Mouse (Mus musculus): ENCODE results near the gene Orc3.

The Orc3 gene

GRCm38 (mm10) chr4:34582476-34582875 is 32.3 kb downstream of the Orc3 start:
- no peak for DNase-seq (ENCODE audit: low read depth, low spot score)

GRCm38 (mm10) chr4:34581990-34582389 is 32.8 kb downstream of the Orc3 start:
- DNase-seq (ENCODE audit: low read depth, low spot score) = no peak

- peak; percentile 10 for DNase-seq (ENCODE audit: low read depth, low spot score)
Measured at GRCm38 (mm10) chr4:34581489-34581888, 33.3 kb downstream of the Orc3 start.

GRCm38 (mm10) chr4:34579215-34579614 is 35.5 kb downstream of the Orc3 start:
- DNase-seq (ENCODE audit: low read depth, low spot score) = no peak

- peak; percentile 19 for DNase-seq (ENCODE audit: low read depth, low spot score)
Measured at GRCm38 (mm10) chr4:34577028-34577427, 37.7 kb downstream of the Orc3 start.

GRCm38 (mm10) chr4:34572876-34573275 is 41.9 kb downstream of the Orc3 start:
- DNase-seq (ENCODE audit: low read depth, low spot score) = no peak

- peak; percentile 25 for DNase-seq (ENCODE audit: low read depth, low spot score)
Measured at GRCm38 (mm10) chr4:34566226-34566625, 48.5 kb downstream of the Orc3 start.

GRCm38 (mm10) chr4:34560971-34561370 is 53.8 kb downstream of the Orc3 start:
- DNase-seq (ENCODE audit: low read depth, low spot score) = peak; percentile 79

- DNase-seq (ENCODE audit: low read depth, low spot score) = no peak
Measured at GRCm38 (mm10) chr4:34556183-34556582, 58.6 kb downstream of the Orc3 start.

DNA sequence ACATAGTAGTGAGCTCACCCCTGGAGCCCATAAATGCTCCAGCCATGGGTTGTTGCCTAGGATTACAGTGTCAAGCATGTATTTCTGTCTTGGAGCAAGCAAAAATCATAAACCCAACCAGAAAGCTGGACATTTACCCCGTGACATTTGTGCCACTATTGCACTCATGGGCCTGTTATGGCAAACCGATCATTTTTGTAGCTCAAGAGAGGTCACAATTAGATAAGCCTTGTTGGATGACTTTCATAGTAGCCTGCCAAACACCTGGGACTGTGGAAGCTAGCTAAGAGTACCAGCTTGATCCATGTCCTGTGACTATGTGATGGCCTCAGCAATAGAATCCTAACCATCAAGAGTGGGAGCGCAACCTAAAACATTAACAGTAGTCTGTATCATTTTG is 59.1 kb downstream of the Orc3 start:
- DNase-seq (ENCODE audit: low read depth, low spot score) = no peak

- DNase-seq (ENCODE audit: low read depth, low spot score) = no peak
Measured at GRCm38 (mm10) chr4:34554596-34554995, 60.1 kb downstream of the Orc3 start.

DNA sequence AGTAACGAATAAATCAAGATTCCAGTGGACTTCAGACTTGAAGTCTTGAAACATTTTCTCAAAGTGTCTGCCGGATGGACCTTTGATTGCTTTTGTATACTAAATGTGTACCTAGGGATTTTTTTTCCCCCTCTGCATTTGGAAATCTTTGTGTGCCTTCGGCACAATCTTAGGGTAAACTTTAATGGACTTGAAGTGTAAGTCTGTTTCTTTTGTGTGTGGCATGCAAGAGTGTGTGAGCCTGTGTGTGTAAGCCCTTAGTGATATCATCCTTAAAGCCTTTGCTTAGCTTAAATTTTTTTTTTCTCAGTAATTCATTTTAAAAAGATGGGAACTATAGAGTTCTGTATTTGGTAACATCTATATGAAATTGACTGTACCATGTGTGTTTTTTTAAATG is 62.8 kb downstream of the Orc3 start:
- no peak for DNase-seq (ENCODE audit: low read depth, low spot score)

DNA sequence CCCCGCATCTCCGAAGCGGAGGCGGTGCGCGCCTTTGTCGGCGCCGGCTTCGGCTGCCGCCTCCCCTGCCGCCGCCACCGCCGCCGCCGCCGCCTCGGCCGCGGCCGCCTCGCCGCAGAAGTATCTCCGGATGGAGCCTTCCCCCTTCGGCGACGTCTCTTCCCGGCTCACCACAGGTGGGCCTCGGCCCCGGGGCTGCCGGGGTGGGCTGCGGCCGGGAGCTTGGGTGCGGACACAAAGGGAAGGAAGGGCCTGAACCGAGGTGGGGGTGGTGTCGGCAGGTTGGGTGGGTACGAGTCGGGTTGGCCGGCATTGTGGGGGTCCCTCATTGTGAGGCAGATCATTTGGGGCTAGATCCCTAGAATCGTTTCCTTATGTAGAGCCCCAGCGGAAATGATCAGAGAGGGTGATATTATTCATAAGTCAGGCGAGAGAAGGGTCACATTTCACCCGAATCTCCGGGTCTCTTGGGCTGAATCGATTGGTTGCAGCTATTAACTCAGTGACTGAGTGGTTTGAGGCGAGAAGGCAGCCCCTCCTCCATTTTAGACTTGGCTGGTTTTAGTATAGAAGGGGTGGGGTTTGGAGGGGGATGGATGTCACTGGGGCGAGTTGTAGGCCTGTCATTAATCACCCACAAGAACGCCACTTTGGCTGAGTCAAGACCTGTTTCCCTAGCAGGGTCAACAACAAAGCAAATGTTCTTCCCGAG is 63.5 kb downstream of the Orc3 start:
- DNase-seq (ENCODE audit: low read depth, low spot score) = peak; percentile 58

- no peak for DNase-seq (ENCODE audit: low read depth, low spot score)
Measured at GRCm38 (mm10) chr4:34550748-34551097, 64.0 kb downstream of the Orc3 start, which contains the start of gene Akirin2. Gene Akirin2, plus strand, starts transcription at chr4:34550937.

- DNase-seq (ENCODE audit: low read depth, low spot score) = peak; percentile 96
Measured at GRCm38 (mm10) chr4:34549981-34550747, 64.6 kb downstream of the Orc3 start.

DNA sequence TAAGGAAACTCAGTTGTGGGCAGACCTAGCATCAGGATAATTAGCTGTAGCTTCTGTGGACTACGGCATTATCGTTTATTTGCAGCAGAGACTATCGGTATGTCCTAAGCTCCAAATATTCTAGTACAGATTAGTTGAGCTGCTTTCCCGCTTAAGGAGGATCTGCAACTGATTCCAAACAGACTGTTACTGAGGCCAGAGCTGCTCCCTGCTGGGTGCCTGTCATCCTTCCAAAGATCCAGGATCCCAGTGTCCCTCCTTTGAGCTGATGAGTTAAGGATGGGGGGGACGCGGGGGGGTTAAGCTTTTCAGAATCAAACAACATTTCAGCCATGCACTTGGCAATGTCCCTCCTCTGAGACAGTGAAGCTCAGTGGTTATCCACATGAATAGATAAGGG is 84.8 kb downstream of the Orc3 start:
- no peak for DNase-seq (ENCODE audit: low read depth, low spot score)

GRCm38 (mm10) chr4:34529379-34529778 is 85.4 kb downstream of the Orc3 start:
- DNase-seq (ENCODE audit: low read depth, low spot score) = no peak

DNA sequence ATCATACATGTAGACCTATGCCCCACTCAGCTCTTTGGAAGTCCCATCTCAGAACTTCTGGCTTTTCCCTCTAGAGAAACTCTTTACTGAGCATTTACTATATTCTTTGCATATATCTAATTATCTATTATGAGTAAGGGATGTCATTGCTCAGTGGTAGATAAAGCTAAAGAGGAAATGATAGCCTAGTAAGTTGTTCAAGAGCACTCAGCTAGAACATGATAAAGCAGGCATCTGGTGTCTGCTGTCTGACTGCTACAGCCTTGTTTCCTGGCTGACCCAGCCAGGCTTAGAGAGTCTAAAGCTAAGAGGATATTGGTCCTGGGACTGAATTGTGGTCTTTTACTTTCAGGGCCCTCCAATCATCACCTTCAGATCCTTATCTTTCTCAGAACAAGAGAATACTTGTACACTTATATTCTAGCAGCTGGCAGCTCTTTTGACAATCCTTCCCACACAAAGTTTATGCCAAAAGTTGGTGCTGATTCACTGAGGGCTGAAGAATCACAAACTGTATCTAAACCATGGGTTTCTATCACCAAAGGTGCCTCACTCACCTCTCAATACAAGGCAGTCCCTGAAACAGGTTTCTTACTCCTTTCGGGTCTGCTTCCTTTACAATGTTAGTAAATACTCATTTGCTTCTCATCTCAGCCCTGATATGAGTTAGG is 86.2 kb downstream of the Orc3 start:
- DNase-seq (ENCODE audit: low read depth, low spot score) = no peak

GRCm38 (mm10) chr4:34526771-34527170 is 88.0 kb downstream of the Orc3 start:
- DNase-seq (ENCODE audit: low read depth, low spot score) = no peak

- no peak for DNase-seq (ENCODE audit: low read depth, low spot score)
Measured at GRCm38 (mm10) chr4:34523586-34523985, 91.2 kb downstream of the Orc3 start.

DNA sequence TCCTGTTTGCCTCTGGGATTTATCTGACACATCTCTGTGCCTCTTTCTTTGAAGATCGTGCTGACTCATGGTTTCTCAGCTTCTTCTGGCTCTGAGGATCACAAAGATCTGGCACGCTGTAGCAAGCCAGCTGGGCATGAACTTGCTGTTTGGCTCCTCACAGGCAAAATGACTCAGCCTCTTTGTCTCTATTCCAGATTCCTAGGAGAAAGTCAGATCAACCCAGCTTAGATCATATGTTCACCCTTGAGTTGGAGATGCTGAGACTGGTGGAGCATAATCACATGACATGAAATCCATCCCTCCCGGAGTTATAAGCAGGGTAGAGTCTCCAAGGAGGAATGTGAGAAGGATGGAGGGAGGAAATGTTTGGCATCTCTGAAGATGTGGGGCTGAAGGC is 91.9 kb downstream of the Orc3 start:
- DNase-seq (ENCODE audit: low read depth, low spot score) = no peak

Measured in CD4-positive, CD25-positive, alpha-beta regulatory T cell, adult 2 months (primary cell).